Mouse (Mus musculus) lung, adult 2 months (tissue): ENCODE results near the gene Cntnap5a.

Source experiments
- CTCF ChIP-seq: fragments of 200-500 bp; IDR thresholded peaks from 2 replicates; pipeline ENCODE4 v1.5.1; 2011; ENCODE audit warnings: mild to moderate bottlenecking, low read length, control low read depth; ENCODE audit not compliant: insufficient read depth
- POLR2A ChIP-seq: fragments of 200-500 bp; IDR thresholded peaks from 2 replicates; pipeline ENCODE4 v1.6.1; 2011; ENCODE audit warnings: low read depth, mild to moderate bottlenecking, control low read depth, low read length, borderline replicate concordance; ENCODE audit errors: extremely low read depth

GRCm38 (mm10) chr1:115658343-115659064 lies 26.1 kb upstream of the Cntnap5a start:
- TF ChIP-seq POLR2A: no peak
- no peak for TF ChIP-seq CTCF
